Mouse (Mus musculus) liver, embryonic 16.5 days (tissue): Measurements from ENCODE around the gene Sart3. TPM values are rescaled to one million over a fixed set of nuclear protein-coding genes. Genes with fewer than 3 reads are reported as not detected.
"Not testable (repeated sequence)": the region's sequence is repeated elsewhere in the genome, so short reads cannot be mapped to it uniquely, and the experiment has no call there.

Source experiments
- ATAC-seq: fragments of 200-750 bp; cut with Nextera tagmentation; 2 replicates; pipeline ENCODE4 v1.8.0; 2017; ENCODE audit warnings: low read depth, mild to moderate bottlenecking, moderate number of reproducible peaks, moderate library complexity
- H3K27ac ChIP-seq: fragments of 300-500 bp; sonication (generic); 2 replicates; pipeline ENCODE4 v1.5.1; 2014; ENCODE audit warnings: mild to moderate bottlenecking, low read length
- H3K27me3 ChIP-seq: fragments of 300-500 bp; sonication (generic); 2 replicates; pipeline ENCODE4 v1.6.1; 2014; ENCODE audit warnings: low read depth, low read length, mixed read lengths; ENCODE audit not compliant: control insufficient read depth, insufficient read depth
- H3K36me3 ChIP-seq: fragments of 300-500 bp; sonication (generic); 2 replicates; pipeline ENCODE4 v1.6.1; 2014; ENCODE audit warnings: mild to moderate bottlenecking; ENCODE audit not compliant: control insufficient read depth, insufficient read depth
- H3K4me1 ChIP-seq: fragments of 300-500 bp; sonication (generic); 2 replicates; pipeline ENCODE4 v1.6.1; 2014; ENCODE audit warnings: low read depth, low read length, mixed read lengths; ENCODE audit not compliant: control insufficient read depth
- H3K4me2 ChIP-seq: fragments of 300-500 bp; sonication (generic); 2 replicates; pipeline ENCODE4 v1.6.1; 2014; ENCODE audit warnings: low read depth, low read length, mixed read lengths
- H3K4me3 ChIP-seq: fragments of 300-500 bp; sonication (generic); 2 replicates; pipeline ENCODE4 v1.5.1; 2014; ENCODE audit warnings: low read depth, mild to moderate bottlenecking, low read length
- H3K9ac ChIP-seq: fragments of 300-500 bp; sonication (generic); 2 replicates; pipeline ENCODE4 v1.6.1; 2014; ENCODE audit warnings: low read depth, low read length
- H3K9me3 ChIP-seq: fragments of 300-500 bp; sonication (generic); replicated peaks from 2 replicates; pipeline ENCODE4 v1.6.1; 2016; ENCODE audit warnings: low read length; ENCODE audit not compliant: control insufficient read depth
- WGBS: fragments of 180-500 bp; shearing (Covaris S2); extraction: QIAGEN DNeasy Blood & Tissue Kit; methylation state at CpG from one replicate; pipeline ENCODE4 v1.1.7; 2014; ENCODE audit not compliant: insufficient replicate concordance; 5-methylcytosine and 5-hydroxymethylcytosine counted together
- polyA plus RNA-seq: library from polyadenylated mRNA; unstranded; fragments of >200 nt; fragmentation: Nextera tagmentation; extraction: Ambion mirVana; gene quantifications from 2 replicates; pipeline ENCODE4 v1.2.1, GENCODE M21; 2015

The Sart3 gene
- polyA plus RNA-seq, 1 experiment from 2014 or later: 13.9 TPM

- Histone ChIP-seq H3K4me2 (peak overlapping the region; percentile 9; the same call in 1 of the 2 replicates), H3K4me1 (peaks cover 2% of the 10 kb centered on the region; the same call in 1 of the 2 replicates), H3K27ac (no peak overlapping the region), H3K4me3 (no peak overlapping the region), H3K27me3 (no peaks in the 10 kb centered on the region), H3K9me3 (no peaks in the 10 kb centered on the region), H3K36me3 (no peaks in the 10 kb centered on the region), H3K9ac (peak overlapping the region; percentile 11; the same call in 1 of the 2 replicates)
- WGBS: 30% methylated on average over 19 of the region's 19 CpGs
- no peak for ATAC-seq
Measured at GRCm38 (mm10) chr5:113797149-113797882, 25.0 kb upstream of the Sart3 start.

- no peaks in the 10 kb centered on the region for H3K27me3 ChIP-seq
- H3K4me2 ChIP-seq: peak overlapping the region; percentile 9; the same call in 1 of the 2 replicates
- no peaks in the 10 kb centered on the region for H3K9me3 ChIP-seq
- ATAC-seq: no peak; the same call in 1 of the 2 replicates
- peak overlapping the region; percentile 11; the same call in 1 of the 2 replicates for H3K9ac ChIP-seq
- H3K27ac ChIP-seq: no peak overlapping the region
- H3K36me3 ChIP-seq: no peaks in the 10 kb centered on the region
- WGBS: 4% methylated on average over 13 of the region's 13 CpGs
- H3K4me1 ChIP-seq: peaks cover 3% of the 10 kb centered on the region
- H3K4me3 ChIP-seq: no peak overlapping the region
Measured at GRCm38 (mm10) chr5:113796401-113797148, 24.3 kb upstream of the Sart3 start.

DNA sequence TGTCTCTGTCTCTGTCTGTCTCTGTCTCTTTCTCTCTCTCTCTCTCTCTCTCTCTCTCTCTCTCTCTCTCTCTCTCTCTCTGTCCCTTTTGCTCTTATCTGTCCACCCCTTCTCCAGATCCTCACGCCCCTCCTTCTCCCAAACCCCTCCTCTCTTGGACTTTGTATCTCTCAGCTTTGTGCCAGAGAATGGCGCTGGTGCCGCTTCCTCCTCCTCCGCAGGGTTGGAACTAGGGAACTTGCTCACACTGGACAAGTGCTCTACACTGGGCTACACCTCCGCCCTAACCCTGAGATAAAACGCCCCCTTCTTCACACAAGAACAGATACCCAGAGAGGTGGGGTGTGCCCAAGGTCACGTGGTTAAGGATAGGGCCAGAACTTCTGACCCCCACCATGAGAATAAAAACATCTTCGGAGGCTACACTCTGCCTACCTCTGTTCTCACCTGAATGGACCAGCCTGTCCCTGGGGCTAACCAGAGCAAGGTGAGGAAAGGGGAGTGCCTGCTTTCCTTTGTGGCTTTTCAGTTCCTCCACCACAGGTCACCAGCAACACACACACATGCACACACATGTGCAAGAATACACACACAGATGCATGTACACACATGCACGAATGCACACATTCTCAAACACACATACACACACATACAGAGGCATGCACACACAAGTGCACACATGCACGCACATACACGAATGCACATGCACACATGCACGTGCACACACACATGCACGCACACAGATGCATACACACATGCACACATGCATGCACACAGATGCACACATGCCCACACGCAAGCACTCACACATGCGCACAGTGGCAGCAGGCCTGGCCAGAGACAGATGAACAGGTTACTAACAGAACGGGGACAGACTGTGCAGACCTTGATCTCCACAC is 19.1 kb upstream of the Sart3 start:
- WGBS: 49% methylated on average over 16 of the region's 16 CpGs
- Histone ChIP-seq H3K9me3 (no peaks in the 10 kb centered on the region), H3K36me3 (no peaks in the 10 kb centered on the region), H3K4me1 (peaks cover 15% of the 10 kb centered on the region), H3K4me3 (no peak overlapping the region), H3K4me2 (no peak overlapping the region), H3K9ac (no peak overlapping the region), H3K27ac (no peak overlapping the region), H3K27me3 (no peaks in the 10 kb centered on the region)
- ATAC-seq: 0 out of 2 replicates have a peak, but pooled peaks have one; percentile 32

- 23% methylated on average over 11 of the region's 11 CpGs for WGBS
- Histone ChIP-seq H3K4me3 (no peak overlapping the region), H3K4me2 (no peak overlapping the region), H3K36me3 (no peaks in the 10 kb centered on the region), H3K9ac (no peak overlapping the region), H3K9me3 (no peaks in the 10 kb centered on the region), H3K4me1 (peaks cover 15% of the 10 kb centered on the region), H3K27me3 (no peaks in the 10 kb centered on the region), H3K27ac (peak overlapping the region; percentile 34; the same call in 1 of the 2 replicates)
- peak; percentile 59 for ATAC-seq
Measured at GRCm38 (mm10) chr5:113790453-113791196, 18.3 kb upstream of the Sart3 start.

- Histone ChIP-seq H3K4me3 (no peak overlapping the region), H3K4me2 (no peak overlapping the region), H3K9ac (no peak overlapping the region), H3K27ac (no peak overlapping the region), H3K9me3 (no peaks in the 10 kb centered on the region), H3K36me3 (no peaks in the 10 kb centered on the region), H3K27me3 (no peaks in the 10 kb centered on the region), H3K4me1 (peaks cover 15% of the 10 kb centered on the region)
- WGBS: 63% methylated on average over 7 of the region's 7 CpGs
- ATAC-seq: no peak
Measured at GRCm38 (mm10) chr5:113789075-113789788, 16.9 kb upstream of the Sart3 start.

GRCm38 (mm10) chr5:113788645-113789044 is 16.3 kb upstream of the Sart3 start:
- ATAC-seq: no peak
- Histone ChIP-seq H3K9ac (no peak overlapping the region), H3K27ac (no peak overlapping the region), H3K4me1 (peaks cover 15% of the 10 kb centered on the region), H3K4me3 (no peak overlapping the region), H3K27me3 (peaks cover under 1% of the 10 kb centered on the region; the same call in 1 of the 2 replicates), H3K4me2 (no peak overlapping the region), H3K36me3 (no peaks in the 10 kb centered on the region), H3K9me3 (no peaks in the 10 kb centered on the region)
- 50% methylated on average over 6 of the region's 6 CpGs for WGBS

GRCm38 (mm10) chr5:113786985-113787384 is 14.7 kb upstream of the Sart3 start:
- no peak overlapping the region for H3K27ac ChIP-seq
- 27% methylated on average over 5 of the region's 5 CpGs for WGBS
- H3K27me3 ChIP-seq: peaks cover 5% of the 10 kb centered on the region; the same call in 1 of the 2 replicates
- no peaks in the 10 kb centered on the region for H3K36me3 ChIP-seq
- peaks cover 15% of the 10 kb centered on the region for H3K4me1 ChIP-seq
- ATAC-seq: no peak
- no peak overlapping the region for H3K9ac ChIP-seq
- H3K4me3 ChIP-seq: no peak overlapping the region
- H3K9me3 ChIP-seq: no peaks in the 10 kb centered on the region
- no peak overlapping the region for H3K4me2 ChIP-seq

DNA sequence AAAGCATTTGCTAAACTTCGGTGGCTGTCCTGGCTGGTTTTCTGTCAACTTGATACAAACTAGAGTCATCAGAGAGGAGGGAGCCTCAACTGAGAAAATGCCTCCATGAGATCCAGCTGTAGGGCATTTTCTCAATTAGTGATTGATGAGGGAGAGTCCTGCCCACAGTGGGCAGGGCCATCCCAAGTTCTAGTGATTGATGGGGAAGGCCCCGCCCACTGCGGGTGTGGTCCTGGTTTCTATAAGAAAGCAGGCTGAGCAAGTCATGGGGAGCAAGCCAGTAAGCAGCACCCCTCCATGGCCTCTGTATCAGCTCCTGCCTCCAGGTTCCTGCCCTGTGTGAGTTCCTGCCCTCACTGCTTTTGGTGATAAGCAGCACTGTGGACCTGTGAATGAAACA is 11.8 kb upstream of the Sart3 start:
- not testable (repeated sequence) for H3K4me1 ChIP-seq, H3K36me3 ChIP-seq, H3K27me3 ChIP-seq, H3K9ac ChIP-seq, H3K9me3 ChIP-seq, H3K4me3 ChIP-seq, H3K27ac ChIP-seq, H3K4me2 ChIP-seq, ATAC-seq
- WGBS: 42% methylated on average over 3 of the region's 3 CpGs
